Mouse (Mus musculus) myocyte (in vitro differentiated cells): Measurements from ENCODE around the gene Spag6. TPM values are rescaled to one million over a fixed set of nuclear protein-coding genes. Genes with fewer than 3 reads are reported as not detected.

Experiments
- H3K27me3 ChIP-seq: one replicate; pipeline ENCODE4 v1.6.1; 2011; ENCODE audit not compliant: control insufficient read depth, insufficient read depth, insufficient read length
- H3K36me3 ChIP-seq: one replicate; pipeline ENCODE4 v1.6.1; 2011; ENCODE audit not compliant: control insufficient read depth, insufficient read depth
- H3K4me2 ChIP-seq: one replicate; pipeline ENCODE4 v1.6.1; 2011; ENCODE audit warnings: low read depth, control low read depth
- H3K4me3 ChIP-seq: one replicate; pipeline ENCODE4 v1.5.1; 2011; ENCODE audit warnings: mild to moderate bottlenecking, control low read depth, moderate library complexity
- H3K79me2 ChIP-seq: one replicate; pipeline ENCODE4 v1.6.1; 2011; ENCODE audit not compliant: control insufficient read depth, insufficient read depth
- H3ac ChIP-seq: one replicate; pipeline ENCODE4 v1.6.1; 2011; ENCODE audit not compliant: control insufficient read depth, insufficient read length
- CEBPB ChIP-seq: IDR thresholded peaks from 2 replicates; pipeline ENCODE4 v1.6.1; 2011; ENCODE audit warnings: mild to moderate bottlenecking, moderate library complexity; ENCODE audit not compliant: poor library complexity, insufficient read depth, severe bottlenecking
- E2F4 ChIP-seq: IDR thresholded peaks from one replicate; pipeline ENCODE4 v1.6.1; 2011; ENCODE audit warnings: mild to moderate bottlenecking, control low read depth, moderate library complexity; ENCODE audit not compliant: insufficient read depth
- MAX ChIP-seq: IDR thresholded peaks from one replicate; pipeline ENCODE4 v1.6.1; 2011; ENCODE audit warnings: low read depth, mild to moderate bottlenecking, control low read depth
- MYOD1 ChIP-seq, 3 experiments: IDR thresholded peaks; one replicate each; pipeline ENCODE4 v1.6.1; 2011; ENCODE audit warnings: control low read depth in 2 of 3, low read depth in 2 of 3, mild to moderate bottlenecking in 2 of 3, moderate library complexity in 1 of 3; ENCODE audit not compliant: insufficient read length in 2 of 3, control insufficient read depth in 1 of 3
- MYOG ChIP-seq, 3 experiments: IDR thresholded peaks; one replicate each; pipeline ENCODE4 v1.6.1; 2011; ENCODE audit warnings: control low read depth in 2 of 3, low read depth in 2 of 3, mild to moderate bottlenecking in 2 of 3; ENCODE audit not compliant: insufficient read length in 2 of 3, control insufficient read depth in 1 of 3, insufficient read depth in 1 of 3
- POLR2A ChIP-seq: IDR thresholded peaks from one replicate; pipeline ENCODE4 v1.6.1; 2011; ENCODE audit warnings: low read depth, mild to moderate bottlenecking, control low read depth, moderate library complexity; ENCODE audit not compliant: insufficient read length
- POLR2AphosphoS2 ChIP-seq: IDR thresholded peaks from one replicate; pipeline ENCODE4 v1.6.1; 2011; ENCODE audit warnings: low read depth, control low read depth; ENCODE audit not compliant: insufficient read length
- REST ChIP-seq: IDR thresholded peaks from one replicate; pipeline ENCODE4 v1.6.1; 2011; ENCODE audit warnings: mild to moderate bottlenecking, control low read depth, moderate library complexity; ENCODE audit not compliant: insufficient read depth, insufficient read length
- SRF ChIP-seq: IDR thresholded peaks from one replicate; pipeline ENCODE4 v1.6.1; 2011; ENCODE audit warnings: low read depth; ENCODE audit not compliant: control insufficient read depth, insufficient read length
- TCF12 ChIP-seq: IDR thresholded peaks from one replicate; pipeline ENCODE4 v1.6.1; 2011; ENCODE audit warnings: mild to moderate bottlenecking, control low read depth; ENCODE audit not compliant: poor library complexity, insufficient read depth, severe bottlenecking
- TCF3 ChIP-seq: IDR thresholded peaks from one replicate; pipeline ENCODE4 v1.6.1; 2011; ENCODE audit warnings: low read depth, control low read depth; ENCODE audit not compliant: insufficient read length
- USF1 ChIP-seq: IDR thresholded peaks from one replicate; pipeline ENCODE4 v1.6.1; 2011; ENCODE audit warnings: low read depth, mild to moderate bottlenecking, control low read depth, moderate library complexity
- polyA plus RNA-seq: library from polyadenylated mRNA; unstranded; fragments of >200 nt; fragmentation: generic; extraction: Trizol; gene quantifications from one replicate; pipeline ENCODE4 v1.2.1, GENCODE M21; 2012; ENCODE audit warnings: missing spikeins

Spag6 gene
- polyA plus RNA-seq, 1 experiment, result 0.62 TPM

- H3K4me3 ChIP-seq, result no peak overlapping the region
- TF ChIP-seq USF1 (no peak), CEBPB (no peak), REST (no peak), MYOD1 (IDR thresholded peaks at IDR 0.05; ENCODE audit: control insufficient read depth in 1 of 3, insufficient read length in 2 of 3, low read depth in 2 of 3) (no peak), MYOG (IDR thresholded peaks at IDR 0.05; ENCODE audit: control insufficient read depth in 1 of 3, insufficient read depth in 1 of 3, insufficient read length in 2 of 3, low read depth in 2 of 3) (no peak), POLR2A (no peak), POLR2AphosphoS2 (no peak), TCF12 (no peak), SRF (no peak), MAX (no peak), TCF3 (no peak), E2F4 (no peak)
- H3K27me3 ChIP-seq, result no peaks in the 10 kb centered on the region
- H3K79me2 ChIP-seq, result no peaks in the 10 kb centered on the region
- H3K36me3 ChIP-seq, result no peaks in the 10 kb centered on the region
- no peak overlapping the region for H3K4me2 ChIP-seq
- H3ac ChIP-seq, result no peak overlapping the region
These were observed 5.0 kb downstream of the Spag6 start for GRCm38 (mm10) chr2:18698663-18699385.

- H3K79me2 ChIP-seq, result no peaks in the 10 kb centered on the region
- H3ac ChIP-seq, result no peak overlapping the region
- H3K27me3 ChIP-seq, result no peaks in the 10 kb centered on the region
- H3K36me3 ChIP-seq, result no peaks in the 10 kb centered on the region
- H3K4me3 ChIP-seq, result no peak overlapping the region
- TF ChIP-seq SRF (no peak), POLR2A (no peak), MYOG (IDR thresholded peaks at IDR 0.05; ENCODE audit: control insufficient read depth in 1 of 3, insufficient read depth in 1 of 3, insufficient read length in 2 of 3, low read depth in 2 of 3) (no peak), CEBPB (no peak), MYOD1 (IDR thresholded peaks at IDR 0.05; ENCODE audit: control insufficient read depth in 1 of 3, insufficient read length in 2 of 3, low read depth in 2 of 3) (no peak)
- no peak overlapping the region for H3K4me2 ChIP-seq
These were observed 5.7 kb downstream of the Spag6 start for GRCm38 (mm10) chr2:18699401-18699990.

- H3K27me3 ChIP-seq, result no peaks in the 10 kb centered on the region
- H3ac ChIP-seq, result no peak overlapping the region
- no peak overlapping the region for H3K4me3 ChIP-seq
- no peak for TF ChIP-seq MYOD1 (IDR thresholded peaks at IDR 0.05; ENCODE audit: control insufficient read depth in 1 of 3, insufficient read length in 2 of 3, low read depth in 2 of 3)
- no peak for TF ChIP-seq E2F4
- TF ChIP-seq POLR2A, result no peak
- no peak for TF ChIP-seq REST
- no peak for TF ChIP-seq SRF
- no peak for TF ChIP-seq CEBPB
- no peak for TF ChIP-seq MYOG (IDR thresholded peaks at IDR 0.05; ENCODE audit: control insufficient read depth in 1 of 3, insufficient read depth in 1 of 3, insufficient read length in 2 of 3, low read depth in 2 of 3)
- TF ChIP-seq TCF3, result no peak
- TF ChIP-seq POLR2AphosphoS2, result no peak
- TF ChIP-seq TCF12, result no peak
- TF ChIP-seq USF1, result no peak
- no peak for TF ChIP-seq MAX
- no peak overlapping the region for H3K4me2 ChIP-seq
- H3K36me3 ChIP-seq, result no peaks in the 10 kb centered on the region
- no peaks in the 10 kb centered on the region for H3K79me2 ChIP-seq
These were observed 16.5 kb downstream of the Spag6 start for GRCm38 (mm10) chr2:18710356-18710755.

GRCm38 (mm10) chr2:18713071-18713470, 19.2 kb downstream of the Spag6 start:
- Histone ChIP-seq H3ac (no peak overlapping the region), H3K27me3 (no peaks in the 10 kb centered on the region), H3K4me3 (no peak overlapping the region), H3K4me2 (no peak overlapping the region), H3K79me2 (no peaks in the 10 kb centered on the region), H3K36me3 (no peaks in the 10 kb centered on the region)
- no peak for TF ChIP-seq REST
- no peak for TF ChIP-seq USF1
- no peak for TF ChIP-seq POLR2A
- no peak for TF ChIP-seq MYOG (IDR thresholded peaks at IDR 0.05; ENCODE audit: control insufficient read depth in 1 of 3, insufficient read depth in 1 of 3, insufficient read length in 2 of 3, low read depth in 2 of 3)

- Histone ChIP-seq H3K36me3 (no peaks in the 10 kb centered on the region), H3K4me3 (no peak overlapping the region), H3K79me2 (no peaks in the 10 kb centered on the region), H3ac (no peak overlapping the region), H3K4me2 (no peak overlapping the region), H3K27me3 (no peaks in the 10 kb centered on the region)
- TF ChIP-seq MYOG (IDR thresholded peaks at IDR 0.05; ENCODE audit: control insufficient read depth in 1 of 3, insufficient read depth in 1 of 3, insufficient read length in 2 of 3, low read depth in 2 of 3) (no peak), POLR2A (no peak), POLR2AphosphoS2 (no peak), CEBPB (no peak), TCF3 (no peak), USF1 (no peak), MYOD1 (IDR thresholded peaks at IDR 0.05; ENCODE audit: control insufficient read depth in 1 of 3, insufficient read length in 2 of 3, low read depth in 2 of 3) (no peak), REST (no peak), E2F4 (no peak), MAX (no peak), TCF12 (no peak), SRF (no peak)
These were observed 20.5 kb downstream of the Spag6 start for GRCm38 (mm10) chr2:18714337-18714736.
